Mouse (Mus musculus) B cell, adult 67 days (primary cell): ENCODE measurements around the gene Bsdc1. TPM values are rescaled to one million over a fixed set of nuclear protein-coding genes. Genes with fewer than 3 reads are reported as not detected.

ENCODE experiments used
- total RNA-seq, 2 experiments: library from RNA; stranded (reverse); gene quantifications; 4 replicates each; pipeline ENCODE4 v1.2.4; 2023

Gene Bsdc1
- 100 to 1,000 TPM; 105 to 112 TPM for total RNA-seq

DNA sequence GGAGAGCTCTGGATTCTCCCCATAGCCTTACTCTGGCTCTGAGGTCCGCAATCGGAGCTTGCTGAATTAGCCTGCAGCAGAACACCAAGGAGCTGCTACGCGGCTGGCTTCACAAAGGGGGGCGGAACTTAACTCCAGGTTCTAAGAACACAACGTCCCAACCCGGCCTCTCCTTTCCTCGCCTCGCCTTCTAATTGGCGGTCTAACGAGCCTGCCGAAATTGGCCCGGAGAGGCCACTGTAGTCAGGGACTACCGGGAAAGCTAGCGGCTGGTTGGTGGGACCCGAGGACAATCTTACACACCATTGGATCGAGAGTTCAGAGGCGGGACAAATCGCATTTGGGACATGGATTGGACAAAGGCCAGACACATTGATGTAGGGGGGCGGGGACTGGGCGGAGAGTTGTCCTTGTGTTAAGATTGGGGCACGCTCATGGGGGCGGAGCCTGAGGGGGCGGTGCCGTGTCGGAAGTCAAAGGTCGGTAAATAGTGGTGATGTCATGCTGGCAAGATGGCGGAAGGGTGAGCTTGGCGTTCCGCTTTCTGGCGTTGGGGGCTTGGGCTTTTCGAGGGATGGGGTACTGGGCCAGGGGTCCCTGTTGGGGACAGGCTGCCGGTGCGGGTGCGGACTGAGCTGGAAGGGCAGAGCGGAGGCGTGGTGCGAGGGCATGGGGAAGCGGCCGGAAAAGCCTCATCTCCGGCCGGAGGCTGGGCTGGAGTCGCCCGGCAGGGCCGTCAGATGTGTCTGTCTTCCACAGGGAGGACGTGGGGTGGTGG, at the start of gene Bsdc1:
Bsdc1 (plus strand) TSS at position 399 of the 778 bp plus-strand sequence.

GRCm38 (mm10) chr4:129440340-129441063, 20.9 kb upstream of the Bsdc1 start, which contains the start of gene Zbtb8b:
Zbtb8b (minus strand) TSS chr4:129440853.

DNA sequence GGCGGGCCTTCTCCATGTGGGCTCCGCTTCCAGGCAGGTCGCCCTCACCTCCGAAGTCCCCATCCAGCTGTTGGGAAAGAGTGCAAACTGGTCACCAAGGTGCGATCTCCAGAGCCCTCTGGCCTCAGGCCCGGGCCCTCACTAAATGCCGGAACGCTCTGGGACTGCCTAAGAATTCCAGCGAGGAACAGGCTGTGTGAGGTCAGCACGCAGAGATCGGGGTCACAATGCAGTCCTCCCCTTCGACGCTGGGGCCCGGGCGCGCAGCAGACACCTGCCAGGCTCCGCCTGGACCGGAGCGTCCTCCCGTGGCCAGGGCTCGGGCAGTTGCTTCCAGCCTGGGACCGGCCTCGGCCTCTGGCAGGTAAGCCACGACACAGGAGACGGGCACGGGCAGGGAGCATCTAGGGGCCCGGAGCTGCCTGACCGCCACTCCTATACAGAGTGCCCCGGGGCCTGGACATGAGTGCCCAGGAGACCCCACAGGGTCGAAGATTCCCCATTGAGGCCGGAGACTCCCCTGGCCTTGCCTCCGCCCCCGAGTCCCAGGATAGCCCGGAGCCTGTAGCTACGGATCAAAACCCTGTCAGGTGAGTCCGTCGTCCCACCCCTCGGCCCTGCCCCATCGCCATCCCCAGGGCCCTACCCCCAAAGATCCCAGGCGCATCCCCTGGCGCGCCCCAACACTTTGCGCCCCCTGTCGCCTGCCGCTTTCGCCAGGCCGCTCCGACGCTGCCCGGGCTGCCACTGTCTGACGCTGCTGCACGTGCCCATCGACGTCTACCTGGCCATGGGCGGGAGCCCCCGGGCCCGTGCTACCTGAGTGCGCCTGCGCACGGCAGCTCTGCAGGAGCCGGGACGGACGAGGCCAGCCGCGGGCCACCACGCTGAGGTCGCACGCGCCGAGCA, 29.8 kb downstream of the Bsdc1 start, which contains the start of the genes Tssk3 and Fam229a:
Tssk3 (minus strand) TSS at position 51 of the 909 bp plus-strand sequence.
Fam229a (plus strand) TSS at position 219 of the 909 bp plus-strand sequence.

GRCm38 (mm10) chr4:129513086-129513767, 51.8 kb downstream of the Bsdc1 start, which contains the start of gene Marcksl1:
Marcksl1 (plus strand) TSS chr4:129513581.

Other genes starting within 250 kb of the Bsdc1 start
- gene C77080, start 200.2 kb upstream of the Bsdc1 start, total RNA-seq = under 1 TPM; 0.21 to 0.29 TPM
- gene Sync, start 174.0 kb upstream of the Bsdc1 start, total RNA-seq = not detected
- 100 to 1,000 TPM; 148 to 152 TPM for gene Rbbp4, start 126.2 kb upstream of the Bsdc1 start, total RNA-seq
- gene Zbtb8os, start 125.9 kb upstream of the Bsdc1 start, total RNA-seq = 10 to 100 TPM; 41.3 to 51.8 TPM
- 1 to 10 TPM; 2.3 to 3.3 TPM for gene Zbtb8a, start 83.5 kb upstream of the Bsdc1 start, total RNA-seq
- not detected for gene Zbtb8b, start 20.7 kb upstream of the Bsdc1 start, total RNA-seq
- not detected for gene Tssk3, start 29.4 kb downstream of the Bsdc1 start, total RNA-seq
- gene Fam229a, start 29.6 kb downstream of the Bsdc1 start, total RNA-seq = 1 to 10 TPM in 1 of 2 experiments, not detected in 1; 1.4 TPM
- 10 to 100 TPM; 73.3 to 75.0 TPM for gene Marcksl1, start 52.0 kb downstream of the Bsdc1 start, total RNA-seq
- 100 to 1,000 TPM; 190 to 192 TPM for gene Hdac1, start 81.1 kb downstream of the Bsdc1 start, total RNA-seq
- 10 to 100 TPM; 23.5 to 26.4 TPM for gene Lck, start 112.1 kb downstream of the Bsdc1 start, total RNA-seq
- not detected for gene Fam167b, start 117.0 kb downstream of the Bsdc1 start, total RNA-seq
- 100 to 1,000 TPM; 143 to 157 TPM for gene Eif3i, start 139.1 kb downstream of the Bsdc1 start, total RNA-seq
- 100 to 1,000 TPM; 125 TPM for gene Tmem234, start 139.1 kb downstream of the Bsdc1 start, total RNA-seq
- 1 to 10 TPM; 3.5 to 4.3 TPM for gene Dcdc2b, start 152.7 kb downstream of the Bsdc1 start, total RNA-seq
- 10 to 100 TPM; 15.7 to 22.1 TPM for gene Iqcc, start 157.5 kb downstream of the Bsdc1 start, total RNA-seq
- gene Ccdc28b, start 162.4 kb downstream of the Bsdc1 start, total RNA-seq = 10 to 100 TPM; 15.8 to 29.5 TPM
- 10 to 100 TPM; 67.3 to 87.3 TPM for gene Txlna, start 179.5 kb downstream of the Bsdc1 start, total RNA-seq
- gene Kpna6, start 211.2 kb downstream of the Bsdc1 start, total RNA-seq = 10 to 100 TPM; 47.4 to 53.2 TPM
- 10 to 100 TPM; 19.4 to 23.5 TPM for gene Tmem39b, start 235.3 kb downstream of the Bsdc1 start, total RNA-seq